Mouse (Mus musculus) heart, postnatal 0 days (tissue): ENCODE measurements around the gene Brf1. TPM values are rescaled to one million over a fixed set of nuclear protein-coding genes. Genes with fewer than 3 reads are reported as not detected.
A peak's percentile ranks its signal among the peaks of the same experiment; 100 is the strongest.

Experiments used
- ATAC-seq: fragments of 200-750 bp; cut with Nextera tagmentation; 2 replicates; pipeline ENCODE4 v1.8.0; 2017; ENCODE audit warnings: low read depth, moderate number of reproducible peaks, moderate library complexity; ENCODE audit not compliant: insufficient read depth
- DNase-seq: peaks from one replicate; pipeline ENCODE4 v3.0.0-alpha.2; 2016; ENCODE audit warnings: low spot score
- H3K27ac ChIP-seq: fragments of 300-500 bp; sonication (generic); 2 replicates; pipeline ENCODE4 v1.5.1; 2014; ENCODE audit warnings: low read depth, mild to moderate bottlenecking
- H3K27me3 ChIP-seq: fragments of 300-500 bp; sonication (generic); 2 replicates; pipeline ENCODE4 v1.6.1; 2014; ENCODE audit warnings: low read length, mixed read lengths; ENCODE audit not compliant: control insufficient read depth, insufficient read depth
- H3K36me3 ChIP-seq: fragments of 300-500 bp; sonication (generic); replicated peaks from 2 replicates; pipeline ENCODE4 v1.6.1; 2014; ENCODE audit warnings: low read length, mixed read lengths; ENCODE audit not compliant: control insufficient read depth, insufficient read depth
- H3K4me1 ChIP-seq: fragments of 300-500 bp; sonication (generic); 2 replicates; pipeline ENCODE4 v1.6.1; 2014; ENCODE audit warnings: antibody characterized with exemption; ENCODE audit not compliant: control insufficient read depth, insufficient read depth
- H3K4me2 ChIP-seq: fragments of 300-500 bp; sonication (generic); 2 replicates; pipeline ENCODE4 v1.6.1; 2014; ENCODE audit warnings: low read depth, mild to moderate bottlenecking, low read length, moderate library complexity
- H3K4me3 ChIP-seq: fragments of 300-500 bp; sonication (generic); 2 replicates; pipeline ENCODE4 v1.5.1; 2014; ENCODE audit warnings: low read depth, low read length
- H3K9ac ChIP-seq: fragments of 300-500 bp; sonication (generic); replicated peaks from 2 replicates; pipeline ENCODE4 v1.6.1; 2014; ENCODE audit warnings: low read depth, low read length, mixed read lengths
- H3K9me3 ChIP-seq: fragments of 300-500 bp; sonication (generic); replicated peaks from 2 replicates; pipeline ENCODE4 v1.6.1; 2016; ENCODE audit warnings: low read length; ENCODE audit not compliant: control insufficient read depth
- CTCF ChIP-seq: IDR thresholded peaks from 2 replicates; pipeline ENCODE4 v1.5.1; 2016; ENCODE audit warnings: antibody characterized with exemption, control low read depth, low read depth
- EP300 ChIP-seq: IDR thresholded peaks from 2 replicates; pipeline ENCODE4 v1.6.1; 2016; ENCODE audit warnings: antibody characterized with exemption, low read depth
- WGBS: fragments of 180-500 bp; shearing (Covaris S2); extraction: QIAGEN DNeasy Blood & Tissue Kit; methylation state at CpG from one replicate; pipeline ENCODE4 v1.1.7; 2014; 5-methylcytosine and 5-hydroxymethylcytosine counted together
- polyA plus RNA-seq: library from polyadenylated mRNA; unstranded; fragments of >200 nt; fragmentation: Nextera tagmentation; extraction: Ambion mirVana; gene quantifications from 2 replicates; pipeline ENCODE4 v1.2.1, GENCODE M21; 2015
- total RNA-seq: library from RNA; depleted of rRNA; stranded (reverse); fragments of >200 nt; gene quantifications from 2 replicates; pipeline ENCODE4 v1.2.3, GENCODE M21; 2014; ENCODE audit warnings: low replicate concordance

Brf1 gene
- total and polyA plus RNA-seq, 2 experiments from 2014 or later, result 24.5 to 51.9 TPM

GRCm38 (mm10) chr12:113016976-113017375, 16.5 kb upstream of the Brf1 start:
- WGBS, result 72% methylated on average over 8 of the region's 8 CpGs
- H3K9me3 ChIP-seq, result no peaks in the 10 kb centered on the region

GRCm38 (mm10) chr12:113015956-113016355, 15.5 kb upstream of the Brf1 start:
- ATAC-seq (no peak), DNase-seq (no peak)
- Histone ChIP-seq H3K36me3 (no peaks in the 10 kb centered on the region), H3K4me1 (peaks cover 20% of the 10 kb centered on the region), H3K9ac (no peak overlapping the region), H3K4me3 (no peak overlapping the region), H3K27me3 (no peaks in the 10 kb centered on the region), H3K27ac (no peak overlapping the region), H3K9me3 (no peaks in the 10 kb centered on the region), H3K4me2 (no peak overlapping the region)
- TF ChIP-seq EP300 (no peak), CTCF (no peak)
- 85% methylated on average over 4 of the region's 4 CpGs for WGBS

More at GRCm38 (mm10) chr12:113016976-113017375, 16.5 kb upstream of the Brf1 start:
- Histone ChIP-seq H3K4me3 (no peak overlapping the region), H3K27ac (no peak overlapping the region), H3K4me1 (peaks cover 20% of the 10 kb centered on the region), H3K27me3 (no peaks in the 10 kb centered on the region), H3K9ac (no peak overlapping the region), H3K36me3 (no peaks in the 10 kb centered on the region), H3K4me2 (no peak overlapping the region)
- TF ChIP-seq CTCF, result no peak
- no peak for TF ChIP-seq EP300
- ATAC-seq (no peak), DNase-seq (no peak)

- Histone ChIP-seq H3K4me2 (peak overlapping the region; percentile 87), H3K4me1 (peaks cover 20% of the 10 kb centered on the region), H3K4me3 (peak overlapping the region; percentile 84), H3K9me3 (no peaks in the 10 kb centered on the region), H3K27me3 (no peaks in the 10 kb centered on the region), H3K27ac (peak overlapping the region; percentile 68), H3K9ac (peak overlapping the region; percentile 80), H3K36me3 (no peaks in the 10 kb centered on the region)
- TF ChIP-seq EP300 (no peak), CTCF (no peak)
- ATAC-seq, result peak; percentile 19
- WGBS, result under 1% methylated on average over 58 of the region's 64 CpGs
- DNase-seq, result no peak
These were observed 14.4 kb upstream of the Brf1 start for GRCm38 (mm10) chr12:113014561-113015556.

GRCm38 (mm10) chr12:113013604-113014558, 13.4 kb upstream of the Brf1 start, which contains the start of gene Pacs2:
Pacs2 (plus strand) TSS chr12:113014508.
- H3K4me3 ChIP-seq, result peak within 1 kb of the TSS; percentile 84
- peak within 1 kb of the TSS; percentile 87 for H3K4me2 ChIP-seq
- peaks cover 20% of the 10 kb centered on the region for H3K4me1 ChIP-seq
- TF ChIP-seq CTCF (no peak), EP300 (0 out of 2 replicates have a peak, but pooled peaks have one; percentile 29)
- peak within 1 kb of the TSS; percentile 79 for H3K27ac ChIP-seq
- peak; percentile 91 for DNase-seq
- no peaks in the 10 kb centered on the region for H3K27me3 ChIP-seq
- WGBS, result 4% methylated on average over 61 of the region's 85 CpGs
- peak; percentile 95 for ATAC-seq
- H3K36me3 ChIP-seq, result no peaks in the 10 kb centered on the region
- H3K9me3 ChIP-seq, result no peaks in the 10 kb centered on the region
- H3K9ac ChIP-seq, result peak within 1 kb of the TSS; percentile 80

GRCm38 (mm10) chr12:113013021-113013491, 12.6 kb upstream of the Brf1 start:
- Histone ChIP-seq H3K27me3 (no peaks in the 10 kb centered on the region), H3K9me3 (no peaks in the 10 kb centered on the region), H3K4me2 (no peak overlapping the region), H3K36me3 (no peaks in the 10 kb centered on the region), H3K27ac (peak overlapping the region; percentile 79), H3K4me3 (no peak overlapping the region), H3K9ac (no peak overlapping the region), H3K4me1 (peaks cover 20% of the 10 kb centered on the region)
- TF ChIP-seq CTCF, result no peak
- TF ChIP-seq EP300, result no peak
- DNase-seq (no peak), ATAC-seq (no peak)
- WGBS, result 65% methylated on average over 3 of the region's 3 CpGs
